Mouse (Mus musculus) heart, postnatal 14 days (tissue): ENCODE measurements at regions not wholly inside any gene's neighbourhood (a gene's known extent, or its start where the extent isn't known, plus 50 kb on each side); places are given as distances from the start of the nearest gene placed in this dataset.
A peak's percentile ranks its signal among the peaks of the same experiment; 100 is the strongest.

ENCODE experiments used
- DNase-seq, 2 experiments: peaks; one replicate each; pipeline ENCODE4 v3.0.0; 2021 to 2022
- intact Hi-C: fragments of 180-260 bp; cut with DNase I; formaldehyde crosslinking; loops from one replicate; pipeline ENCODE4 v1.15.1; 2025

DNA sequence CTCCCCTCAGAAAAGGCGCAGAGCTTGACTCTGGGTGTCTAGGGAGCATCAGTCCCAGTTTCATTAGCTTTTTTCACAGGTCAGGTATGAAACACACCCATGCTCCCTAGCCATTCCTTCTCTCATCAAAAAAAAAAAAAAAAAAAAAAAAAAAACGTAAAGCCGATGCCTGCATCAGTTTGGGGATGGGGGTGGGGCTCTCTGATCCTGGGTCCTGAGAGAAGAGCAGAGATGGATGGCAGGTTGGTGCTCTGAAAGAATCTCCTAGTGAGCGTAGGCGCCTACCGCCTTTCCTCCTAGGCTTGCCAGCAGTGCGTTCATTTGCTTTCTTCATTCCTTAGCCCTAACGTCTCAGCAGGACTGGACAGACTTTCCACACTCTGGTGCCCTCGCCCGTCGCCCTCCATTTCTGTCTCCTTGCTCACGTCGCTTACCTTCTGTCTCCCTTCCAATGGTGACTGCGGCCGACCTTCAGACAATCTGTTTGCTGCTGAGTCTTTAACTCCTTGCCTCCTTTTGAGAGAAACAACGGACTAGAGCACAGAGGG lies 267.5 kb downstream of the Agtpbp1 start:
- intact Hi-C loops, result no loop called here
- DNase-seq, result no peak

DNA sequence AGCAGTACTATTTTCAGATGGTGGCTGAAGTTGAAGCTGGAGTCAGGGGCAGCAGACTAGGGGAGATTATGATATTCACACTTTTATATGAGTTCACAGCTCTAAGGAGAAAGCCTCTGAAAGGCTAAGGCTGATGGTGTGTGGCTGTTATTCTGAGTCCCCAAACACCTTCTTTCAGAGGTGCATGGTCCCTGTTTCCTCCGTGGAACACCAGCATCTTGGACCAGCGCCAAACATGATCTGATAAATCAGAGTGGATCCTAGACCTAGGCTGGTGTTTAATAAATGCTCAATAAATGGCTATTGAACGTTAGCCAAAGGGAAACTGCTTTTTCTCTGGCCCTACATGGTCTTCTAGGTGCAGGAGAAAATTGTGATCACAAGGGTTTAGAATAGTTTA lies 269.2 kb downstream of the Agtpbp1 start:
- intact Hi-C loops, result no loop called here
- DNase-seq, result no peak

DNA sequence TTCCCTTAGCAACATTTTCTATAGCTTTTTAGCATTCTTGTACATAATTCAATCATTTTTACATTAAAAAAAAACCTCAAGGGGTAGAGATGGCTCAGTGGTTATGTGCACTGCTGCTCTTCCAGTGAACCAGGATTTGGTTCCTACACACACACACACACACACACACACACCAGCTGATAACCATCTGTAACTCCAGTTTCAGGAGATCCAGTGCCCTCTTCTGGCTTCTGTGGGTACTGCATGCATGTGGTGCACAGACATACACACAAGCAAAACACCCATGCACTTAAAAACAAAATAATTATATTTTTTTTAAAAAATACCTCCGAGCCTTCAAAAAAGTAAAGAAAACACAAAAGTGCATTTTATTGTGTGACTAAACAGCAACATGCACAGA lies 270.6 kb downstream of the Agtpbp1 start:
- peak in 1 of 2 experiments; percentile 32 for DNase-seq
- intact Hi-C loops, result no loop called here

DNA sequence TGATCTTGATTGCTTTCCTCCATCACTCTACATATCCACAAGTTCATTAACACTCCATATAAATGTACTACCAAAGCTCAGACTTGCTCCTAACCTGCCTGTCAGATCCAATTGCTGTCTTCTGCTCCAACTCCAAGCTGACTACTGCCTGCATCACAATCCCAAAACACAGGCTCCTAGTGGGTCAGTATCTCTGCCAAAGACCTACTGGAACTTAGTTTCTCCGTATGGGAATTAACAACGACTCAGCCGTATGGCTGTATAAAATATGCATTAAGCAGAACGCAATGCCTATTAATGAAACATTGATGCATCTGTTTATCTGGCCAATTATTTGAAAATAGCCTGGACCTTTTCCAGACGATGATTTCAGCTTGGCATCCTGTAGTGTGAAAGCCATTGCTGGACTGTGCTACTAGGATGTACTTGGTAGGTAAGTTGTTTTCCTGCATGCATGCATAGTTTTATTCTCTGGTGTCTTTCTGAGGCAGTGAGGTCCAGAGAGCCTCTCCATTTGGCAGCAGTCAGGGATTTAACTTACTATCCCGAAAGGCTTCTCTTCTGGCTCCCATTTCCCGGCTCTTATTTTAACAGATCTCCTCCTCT lies 271.2 kb downstream of the Agtpbp1 start:
- no peak for DNase-seq
- intact Hi-C loops, result no loop called here

DNA sequence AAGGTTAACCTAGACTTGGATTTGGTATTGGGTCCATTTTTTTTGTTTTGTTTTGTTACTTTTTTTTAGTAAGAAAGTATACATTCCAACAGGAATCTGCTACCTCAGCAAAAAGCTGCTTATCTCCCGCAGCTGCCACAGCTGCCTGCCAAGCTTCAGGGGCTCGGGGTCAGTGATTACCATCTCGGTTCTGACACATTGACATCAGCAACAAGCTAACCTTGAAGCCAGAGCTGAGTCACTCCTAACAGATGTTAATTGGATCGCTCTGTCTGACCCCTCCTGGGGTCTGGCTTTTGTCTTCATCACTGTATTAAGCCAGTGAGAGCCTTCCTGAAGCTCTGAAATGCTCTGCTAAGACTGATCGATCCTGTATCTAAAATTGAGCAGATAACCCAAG lies 292.1 kb downstream of the Agtpbp1 start:
- intact Hi-C loops, result no loop called here
- DNase-seq, result no peak

DNA sequence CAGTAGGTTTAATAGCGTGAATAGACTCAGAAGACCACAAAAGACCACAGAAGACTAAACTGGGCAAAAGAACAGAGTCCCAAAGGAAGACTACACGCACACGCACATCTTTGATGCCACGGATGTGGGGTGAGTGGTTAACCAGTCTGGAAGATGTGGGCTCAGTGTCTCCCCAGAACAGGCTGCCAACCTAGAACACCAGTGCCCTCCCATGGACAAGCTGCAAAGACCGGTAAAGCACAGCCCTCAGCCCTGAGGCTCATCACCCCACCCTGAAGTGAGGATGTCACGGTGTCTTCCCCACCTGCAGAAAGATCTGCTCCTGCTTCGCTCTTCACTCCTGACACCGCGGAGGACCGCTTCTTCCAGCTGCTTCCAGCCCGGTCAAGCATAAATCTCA lies 295.9 kb downstream of the Agtpbp1 start:
- intact Hi-C loops, result loop anchor here (5.0 to 10.0 kb wide), 2 partner anchors 207 to 474 kb away; no protein-coding TSS in a partner anchor
- peak in 1 of 2 experiments; percentile 5 for DNase-seq

DNA sequence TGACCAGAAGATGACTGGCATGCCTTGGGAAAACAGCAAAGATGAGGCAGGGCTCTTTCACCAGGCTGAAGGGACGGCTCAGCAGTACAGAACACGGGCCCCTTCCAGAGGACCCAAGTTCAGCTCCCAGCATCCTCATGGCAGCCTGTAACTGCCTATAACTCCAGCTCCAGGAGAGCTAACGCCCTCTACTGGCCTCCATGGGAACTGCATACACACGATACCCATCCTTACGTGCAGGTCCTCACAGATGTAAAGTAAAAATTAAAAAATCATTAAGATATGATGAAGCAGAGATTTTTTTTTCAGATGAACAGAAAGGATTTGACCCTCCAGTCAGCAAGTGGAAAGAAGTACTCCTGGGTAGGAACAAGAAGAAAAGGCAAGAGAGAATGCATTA lies 303.8 kb downstream of the Agtpbp1 start:
- no peak for DNase-seq
- intact Hi-C loops, result loop anchor here (10.0 kb wide), 1 partner anchor 466 kb away; no protein-coding TSS in a partner anchor

DNA sequence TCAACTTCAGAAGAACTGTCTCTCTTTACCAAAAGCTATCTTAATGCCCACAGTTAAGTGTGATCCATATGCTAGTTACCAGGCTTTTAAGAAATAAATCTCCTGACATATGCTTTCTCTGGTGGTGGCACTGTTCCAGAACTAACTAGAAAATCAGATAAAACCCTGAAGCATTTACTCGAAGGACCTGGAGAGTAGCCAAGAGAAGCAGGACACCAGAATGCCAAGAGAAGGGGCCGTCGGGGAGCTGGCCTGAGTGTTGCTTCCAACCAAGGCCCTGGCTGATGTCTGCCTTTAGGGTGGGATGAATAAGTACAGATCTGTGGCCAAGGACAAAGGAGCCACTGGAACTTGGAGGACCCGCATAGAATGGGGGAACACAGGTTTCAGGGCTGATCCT lies 305.9 kb downstream of the Agtpbp1 start:
- intact Hi-C loops, result no loop called here
- DNase-seq, result no peak

DNA sequence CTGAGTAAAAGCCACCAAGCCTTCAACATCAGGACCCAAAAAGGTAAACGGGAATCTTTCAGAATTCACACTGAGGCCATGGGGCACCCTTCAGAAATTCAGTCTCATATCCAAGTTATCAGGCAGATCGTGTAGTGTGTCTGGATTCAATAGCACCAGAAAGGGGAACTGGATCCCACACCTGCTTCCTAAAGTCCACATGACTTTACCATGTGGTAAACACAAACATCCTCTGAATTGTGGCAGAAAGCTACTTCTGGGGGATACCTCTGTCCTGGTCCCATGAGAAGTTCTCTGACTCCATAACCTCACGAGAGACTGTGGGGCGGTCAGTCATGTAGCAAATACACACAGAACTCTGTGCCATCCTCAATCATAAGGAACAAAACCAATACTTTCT lies 313.4 kb downstream of the Agtpbp1 start:
- intact Hi-C loops, result no loop called here
- no peak for DNase-seq

DNA sequence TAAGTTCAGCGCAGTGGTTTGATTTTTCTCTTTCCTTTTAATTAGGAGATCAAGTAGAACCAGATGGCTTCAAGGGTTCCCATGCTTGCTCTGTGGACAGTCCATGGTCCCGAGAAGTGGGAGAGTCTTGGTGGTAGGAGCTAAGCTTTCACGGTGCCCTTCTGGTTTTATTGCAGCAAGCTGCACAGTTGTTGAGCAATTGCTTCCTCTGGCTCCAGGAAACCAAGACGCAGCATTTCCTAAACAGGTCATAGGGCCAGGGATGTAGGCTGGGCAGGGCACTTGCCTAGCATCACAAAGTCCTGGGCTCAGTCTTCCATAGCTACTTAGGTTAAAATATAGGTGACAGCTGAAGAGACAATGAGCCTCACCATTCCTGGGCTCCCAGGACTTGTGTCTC lies 318.2 kb downstream of the Agtpbp1 start:
- DNase-seq, result no peak
- intact Hi-C loops, result no loop called here

DNA sequence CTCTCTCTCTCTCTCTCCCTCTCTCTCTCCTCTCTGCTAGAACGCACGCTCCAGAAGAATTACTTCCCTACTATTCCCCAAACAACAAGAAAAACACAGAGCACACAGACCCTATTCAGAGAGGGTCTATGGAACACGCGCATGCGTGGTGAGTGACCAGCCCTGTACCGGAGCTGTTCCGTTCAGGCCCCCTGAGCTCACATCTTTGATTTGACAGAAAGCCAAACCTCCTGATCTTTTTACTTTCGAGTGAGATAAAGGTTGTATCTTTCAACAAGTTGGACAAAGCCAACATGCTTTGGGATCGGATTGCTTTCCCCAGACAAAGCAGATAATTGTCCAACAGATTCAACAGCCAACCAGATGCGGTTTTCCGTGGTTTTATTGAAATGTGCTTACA lies 320.9 kb downstream of the Agtpbp1 start:
- intact Hi-C loops, result no loop called here
- no peak for DNase-seq

DNA sequence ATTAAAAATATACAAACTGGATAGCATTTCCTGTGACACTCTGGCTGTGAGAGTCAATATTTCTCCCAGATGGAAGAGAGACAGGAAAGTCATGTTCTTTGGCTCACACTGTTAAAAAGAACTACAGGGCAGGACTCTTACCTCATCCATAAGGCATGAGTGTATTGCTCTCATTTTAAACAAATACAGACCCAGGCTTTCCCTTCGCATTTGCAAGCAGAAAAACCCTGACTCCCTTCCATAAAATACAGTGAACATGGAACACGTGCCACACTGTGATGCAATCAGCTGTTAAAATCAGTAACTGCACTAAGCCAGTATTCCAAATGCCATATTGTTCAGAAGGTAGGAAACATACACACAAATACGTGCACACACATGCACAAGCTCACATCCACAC lies 323.1 kb downstream of the Agtpbp1 start:
- no peak for DNase-seq
- intact Hi-C loops, result no loop called here

DNA sequence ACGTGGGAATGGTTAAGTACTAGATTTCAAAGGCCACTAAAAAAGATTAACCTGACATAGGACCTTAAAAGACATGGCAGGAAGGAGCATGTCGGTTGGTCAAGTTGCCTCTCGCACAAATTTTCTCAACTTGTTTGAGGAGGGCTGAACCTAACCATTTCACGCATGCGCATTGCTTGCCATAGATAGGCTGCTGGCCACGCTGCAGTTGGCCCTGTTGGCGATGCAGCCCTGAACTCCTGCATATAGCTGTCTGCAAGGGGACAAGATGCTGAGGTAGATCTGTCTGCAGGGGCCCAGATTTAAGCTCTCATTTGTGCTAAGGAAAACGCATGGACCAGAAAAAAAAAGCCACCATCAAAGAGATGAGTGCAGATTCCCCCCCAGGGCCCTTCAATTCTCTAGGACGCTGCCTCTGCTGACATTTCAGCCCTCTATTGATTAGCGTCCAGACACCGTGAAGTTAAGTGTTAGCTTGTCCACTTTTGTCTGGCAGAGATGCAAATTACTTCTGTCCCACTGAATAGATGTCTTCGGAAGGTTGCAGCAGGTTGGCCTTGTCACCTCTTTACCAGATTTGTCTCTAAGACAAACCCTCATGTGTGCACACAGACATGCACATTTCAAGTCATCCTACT lies 329.1 kb downstream of the Agtpbp1 start:
- intact Hi-C loops, result no loop called here

DNA sequence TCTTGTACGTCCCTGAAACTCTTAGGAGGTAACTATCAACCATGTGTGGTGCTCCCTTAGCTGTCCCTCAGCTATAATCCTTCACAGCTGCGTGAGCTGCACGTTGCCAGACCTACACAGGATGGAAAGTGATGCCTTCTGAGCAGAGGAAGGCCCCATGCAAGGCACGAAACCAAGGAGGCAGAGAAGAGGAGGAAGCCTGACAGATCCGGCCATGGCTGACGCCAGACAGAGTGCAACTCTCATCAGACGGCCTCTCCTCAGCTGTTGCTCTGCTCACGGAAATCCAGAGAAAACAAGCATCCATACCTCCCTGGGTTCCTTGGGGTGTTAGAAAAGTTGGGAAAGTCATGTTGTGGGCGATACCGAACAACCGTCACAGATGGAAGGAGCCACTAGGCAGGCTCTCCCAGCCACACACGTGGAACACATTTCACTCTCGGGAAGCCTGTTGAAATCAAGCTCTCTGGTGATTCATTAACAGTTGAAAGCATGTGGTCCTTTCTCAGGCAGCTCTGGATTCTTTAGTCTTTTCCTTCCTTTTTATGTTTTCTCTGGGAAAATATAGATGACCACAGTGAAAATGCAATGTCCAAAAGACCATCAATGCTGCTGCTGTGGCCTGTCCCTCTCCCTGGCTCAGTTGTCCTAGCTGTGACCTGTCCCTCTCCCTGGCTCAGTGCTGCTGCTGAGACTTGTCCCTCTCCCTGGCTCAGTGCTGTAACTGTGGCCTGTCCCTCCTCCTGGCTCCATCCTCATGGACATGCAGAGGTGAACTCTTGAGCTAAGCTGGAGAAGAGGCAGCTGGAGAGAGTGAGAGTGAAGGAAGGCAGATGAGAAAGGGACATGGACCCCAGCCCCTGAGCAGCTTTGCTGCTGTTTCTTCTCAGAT lies 331.1 kb downstream of the Agtpbp1 start:
- intact Hi-C loops, result no loop called here
- DNase-seq, result no peak

More for the DNA sequence above, 329.1 kb downstream of the Agtpbp1 start:
- DNase-seq, result no peak

DNA sequence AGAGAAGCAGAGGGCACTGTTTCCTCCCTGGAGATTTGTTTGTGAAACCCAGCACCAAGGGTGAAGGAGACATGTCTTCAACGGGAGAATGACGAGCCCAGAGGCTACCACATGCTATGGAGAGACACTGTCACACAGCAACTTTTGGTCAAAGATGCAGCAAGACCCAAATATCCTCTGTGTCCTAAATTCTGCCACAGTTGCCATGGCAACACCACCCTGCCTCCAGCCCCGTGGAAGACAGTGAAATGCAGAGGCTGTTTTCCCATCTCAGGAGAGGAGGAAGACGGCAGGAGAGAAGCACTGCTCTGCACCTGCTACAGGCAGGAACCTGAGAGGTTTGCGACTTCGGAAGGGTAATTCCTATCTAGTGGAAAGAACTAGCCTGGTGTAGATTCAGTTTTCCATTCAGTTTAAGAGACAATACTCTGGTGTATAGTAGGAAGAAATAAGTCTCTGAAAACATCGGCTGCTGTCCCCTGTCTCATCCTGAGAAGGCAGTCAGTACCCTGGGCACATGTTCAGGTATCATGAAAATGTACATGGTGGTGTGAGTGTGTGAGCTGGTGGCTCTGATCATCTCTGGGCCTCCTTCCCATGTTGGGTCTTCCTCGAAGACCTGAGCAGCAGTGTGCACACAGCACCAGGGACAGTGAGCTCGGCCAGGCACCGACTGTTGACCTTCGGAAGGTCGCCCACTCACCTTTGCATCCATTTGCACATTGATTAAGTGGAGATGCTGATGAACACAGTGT lies 333.6 kb downstream of the Agtpbp1 start:
- intact Hi-C loops, result no loop called here
- DNase-seq, result no peak

DNA sequence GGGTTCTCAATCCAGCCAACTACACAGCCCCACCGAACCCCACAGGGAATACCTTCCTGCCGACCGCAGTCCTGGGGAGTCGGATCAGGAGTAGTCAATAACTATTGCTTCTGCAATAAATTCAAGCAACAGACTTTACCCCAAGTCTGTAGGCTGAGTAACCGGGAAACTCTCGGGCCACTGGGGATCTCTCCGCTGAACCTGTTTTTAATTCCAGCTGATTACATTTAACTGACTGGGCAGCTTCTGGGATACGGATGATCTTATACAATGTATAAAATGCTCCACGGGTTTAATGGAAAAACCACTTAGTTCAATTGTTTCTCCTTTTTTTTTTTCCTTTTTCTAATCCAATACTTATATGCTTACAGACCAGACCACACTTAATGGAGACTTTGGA lies 336.6 kb downstream of the Agtpbp1 start:
- intact Hi-C loops, result no loop called here
- no peak for DNase-seq

DNA sequence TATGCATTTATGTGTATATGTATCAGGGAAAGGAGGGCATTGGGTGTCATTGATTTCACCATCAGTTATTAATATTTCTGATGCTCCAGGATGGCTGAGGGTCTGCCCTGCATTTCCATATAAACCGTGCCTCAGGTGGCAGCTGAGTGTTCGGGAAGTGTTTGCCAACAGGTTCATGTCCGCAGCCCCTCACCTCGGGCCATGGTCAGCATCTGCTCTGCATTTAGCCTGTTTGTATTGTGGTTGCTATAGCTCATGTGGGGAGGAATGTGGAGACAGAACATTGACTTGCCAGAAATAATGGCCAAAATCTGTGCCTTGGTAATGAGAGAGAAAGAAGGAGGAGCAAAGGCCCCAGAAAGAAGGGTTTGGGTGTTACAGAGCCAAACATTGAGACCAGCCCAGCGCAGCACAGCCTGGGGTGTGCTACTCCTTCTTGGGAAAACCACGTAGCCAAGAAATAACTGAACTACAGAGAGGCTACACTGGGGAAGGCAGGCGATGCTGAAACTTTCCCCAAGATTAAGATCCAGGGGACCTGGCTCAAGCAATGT lies 338.0 kb downstream of the Agtpbp1 start:
- DNase-seq, result no peak
- intact Hi-C loops, result no loop called here

DNA sequence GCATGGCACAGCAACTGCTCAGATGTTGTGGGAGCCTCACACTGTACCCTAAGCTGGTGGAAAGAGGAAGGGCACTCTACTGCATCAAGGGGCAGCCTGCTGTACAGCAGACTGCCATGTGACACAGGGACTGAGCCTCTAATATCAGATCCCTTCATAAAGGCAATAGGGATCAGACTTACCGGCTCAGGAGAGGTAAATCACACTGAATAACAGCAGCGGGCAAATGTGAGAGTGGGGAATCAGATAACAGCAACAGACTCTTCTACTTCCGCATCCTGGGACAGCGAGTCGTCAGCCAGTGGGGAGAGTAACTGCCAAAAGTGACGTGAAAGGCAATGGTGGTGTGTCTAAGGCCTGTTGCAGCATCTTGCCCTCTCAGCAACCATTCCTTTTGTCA lies 339.0 kb downstream of the Agtpbp1 start:
- DNase-seq, result no peak
- intact Hi-C loops, result no loop called here

DNA sequence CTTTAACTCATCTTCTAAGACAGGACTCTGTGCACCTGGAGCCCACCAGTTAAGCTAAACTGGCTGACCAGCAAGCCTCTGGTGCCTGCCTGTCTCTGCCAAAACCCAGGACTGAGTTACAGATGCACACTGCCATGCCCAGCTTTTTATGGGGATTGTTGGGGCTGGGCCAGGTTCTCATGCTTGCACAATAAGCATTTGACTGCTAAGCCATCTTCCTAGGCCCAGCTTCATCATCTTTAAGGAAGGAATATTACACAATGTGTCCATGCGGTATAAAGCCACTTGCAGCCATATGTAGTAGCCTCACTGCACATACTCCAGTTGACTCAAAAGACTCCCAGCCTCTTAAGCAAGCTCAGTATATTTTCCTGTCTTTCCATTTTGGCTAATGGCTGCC lies 340.4 kb downstream of the Agtpbp1 start:
- intact Hi-C loops, result no loop called here
- no peak for DNase-seq

DNA sequence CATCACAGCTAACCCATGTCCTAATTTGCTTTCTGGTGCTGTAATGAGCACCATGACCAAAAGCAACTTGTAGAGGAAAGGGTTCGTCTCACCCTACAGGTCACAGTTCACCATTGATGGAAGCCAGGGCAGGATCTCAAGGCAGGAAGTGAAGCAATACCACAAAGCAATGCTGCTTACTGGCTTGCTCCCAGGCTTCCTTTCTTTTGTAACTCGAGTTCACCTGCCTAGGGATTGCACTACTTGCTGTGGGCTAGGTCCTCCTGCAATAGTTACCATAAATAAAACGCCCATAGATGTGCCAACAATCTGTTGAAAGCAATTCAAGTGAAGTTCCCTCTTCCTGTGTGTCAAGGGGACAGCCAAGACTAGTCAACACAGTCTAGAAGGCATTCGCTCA lies 342.4 kb downstream of the Agtpbp1 start:
- intact Hi-C loops, result no loop called here
- no peak for DNase-seq
